Mouse (Mus musculus): ENCODE measurements around the gene Jazf1.

Gene Jazf1

GRCm38 (mm10) chr6:52797252-52797800, 271.1 kb downstream of the Jazf1 start:
- DNase-seq (ENCODE audit: low spot score in 2 of 2) = no peak

- DNase-seq (ENCODE audit: low spot score in 2 of 2) = peak in 1 of 2 experiments; percentile 42
Measured at GRCm38 (mm10) chr6:52796691-52797090, 271.7 kb downstream of the Jazf1 start.

DNA sequence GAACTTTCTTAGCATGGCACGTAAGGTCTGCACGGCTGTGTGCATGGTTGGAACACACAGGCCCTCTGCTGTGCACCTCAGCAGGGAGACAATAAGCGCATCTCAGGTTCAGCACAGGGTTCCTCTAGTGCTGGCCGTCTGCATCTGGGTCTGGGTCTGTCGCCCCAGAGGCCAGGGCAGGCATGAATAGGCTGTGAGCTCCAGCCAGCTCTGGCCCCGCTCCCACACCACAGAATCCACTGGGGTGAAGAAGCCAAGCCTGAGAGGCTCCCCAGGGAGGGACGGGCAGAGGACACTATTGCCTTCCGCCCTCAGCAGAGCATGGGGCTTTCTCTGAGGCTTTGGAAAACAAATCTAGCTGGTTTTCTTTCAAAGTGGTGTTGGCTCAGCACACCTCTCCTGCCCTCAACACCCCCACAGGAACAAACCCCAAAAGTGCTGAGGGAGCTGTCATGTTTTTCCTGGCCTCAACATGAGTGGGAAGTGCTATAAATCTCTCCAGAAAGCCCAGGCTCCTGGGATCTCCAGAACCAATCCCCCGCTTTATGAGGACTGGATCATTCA, 272.3 kb downstream of the Jazf1 start:
- peak; percentile 50 to 56 for DNase-seq (ENCODE audit: low spot score in 2 of 2)

DNA sequence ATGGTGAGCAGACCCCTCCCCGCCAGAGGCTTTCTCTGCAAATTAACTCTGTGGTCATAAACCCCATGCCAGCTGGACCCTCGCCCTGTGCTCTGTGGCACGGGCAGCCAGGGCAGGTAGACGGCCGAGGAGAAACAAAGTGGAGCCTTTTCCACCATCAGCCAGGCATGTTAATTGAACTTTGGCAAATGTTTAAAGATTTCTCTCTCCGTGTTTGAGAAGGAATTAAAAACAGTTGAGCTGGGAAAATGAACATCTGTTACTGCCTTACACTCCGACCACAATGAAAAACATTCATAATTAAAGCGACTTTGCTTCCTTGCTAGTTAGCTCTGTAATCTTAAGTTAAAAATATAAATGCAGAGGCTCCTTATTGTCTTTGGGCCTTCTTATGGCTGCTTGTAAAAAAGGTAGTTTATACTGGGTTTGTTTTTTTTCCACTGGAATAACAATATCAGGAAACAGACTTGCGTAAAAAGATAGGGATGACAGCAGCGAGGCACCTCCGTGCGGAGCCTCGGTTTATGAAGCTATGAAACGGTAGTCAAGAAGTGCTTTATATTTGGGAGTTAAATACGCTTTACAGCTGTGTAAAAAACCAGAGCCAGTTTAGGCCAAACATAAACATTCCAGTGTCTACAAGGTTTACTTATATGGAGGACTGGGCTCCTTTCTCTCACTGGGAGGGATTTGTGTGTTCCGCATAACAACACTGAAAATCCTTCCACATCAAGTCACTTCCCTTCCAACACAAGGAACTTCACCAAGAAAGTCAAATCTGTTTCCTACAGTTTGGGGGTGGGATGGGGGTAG, 273.2 kb downstream of the Jazf1 start:
- peak; percentile 52 to 57 for DNase-seq (ENCODE audit: low spot score in 2 of 2)

DNA sequence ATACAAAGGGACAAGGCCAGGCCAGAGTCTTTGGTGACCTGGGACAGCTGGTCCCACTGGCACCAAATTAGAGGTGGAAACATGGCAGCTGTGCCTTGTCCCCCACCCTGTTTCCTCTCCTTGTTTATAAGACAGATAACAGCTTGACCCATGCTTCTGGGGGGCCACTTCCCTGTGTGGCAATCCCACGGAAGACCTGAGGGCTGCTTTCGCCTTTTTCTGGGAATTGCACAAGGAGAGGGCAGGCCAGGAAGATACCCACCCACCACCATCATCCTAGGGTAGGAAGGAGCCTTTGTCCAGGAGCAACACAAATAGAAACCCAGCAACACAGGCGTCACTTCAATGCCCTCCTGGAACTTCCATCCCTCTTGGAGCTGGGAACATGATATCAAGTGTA, 276.0 kb downstream of the Jazf1 start:
- DNase-seq (ENCODE audit: low spot score in 2 of 2) = no peak

- DNase-seq (ENCODE audit: low spot score in 2 of 2) = no peak
Measured at GRCm38 (mm10) chr6:52790781-52791180, 277.6 kb downstream of the Jazf1 start.

GRCm38 (mm10) chr6:52790316-52790715, 278.1 kb downstream of the Jazf1 start:
- DNase-seq (ENCODE audit: low spot score in 2 of 2) = no peak

DNA sequence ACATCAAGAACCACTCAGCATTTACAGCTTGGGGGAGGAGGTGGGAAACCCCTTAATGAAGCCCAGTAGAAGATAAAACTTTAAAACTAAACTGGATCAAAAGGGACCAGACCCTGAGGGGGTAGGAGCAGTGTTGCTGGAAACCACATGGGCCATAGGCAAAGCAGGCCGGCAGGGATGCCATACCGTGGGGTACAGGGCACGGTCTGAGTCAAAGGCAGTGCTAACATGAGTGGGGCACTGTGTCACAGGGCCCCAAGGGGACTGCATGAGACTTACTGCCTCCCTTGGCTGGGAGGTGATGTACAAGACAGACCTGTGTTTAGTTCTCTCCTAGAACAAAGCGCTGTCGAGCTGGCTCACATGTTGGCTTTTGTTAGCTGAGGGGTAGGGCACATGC, 288.9 kb downstream of the Jazf1 start:
- peak in 1 of 2 experiments; percentile 16 for DNase-seq (ENCODE audit: low spot score in 2 of 2)

- DNase-seq (ENCODE audit: low spot score in 2 of 2) = no peak
Measured at GRCm38 (mm10) chr6:52778523-52778922, 289.9 kb downstream of the Jazf1 start.

GRCm38 (mm10) chr6:52777034-52777433, 291.4 kb downstream of the Jazf1 start:
- DNase-seq (ENCODE audit: low spot score in 2 of 2) = no peak

- DNase-seq (ENCODE audit: low spot score in 2 of 2) = no peak
Measured at GRCm38 (mm10) chr6:52775956-52776355, 292.5 kb downstream of the Jazf1 start.

DNA sequence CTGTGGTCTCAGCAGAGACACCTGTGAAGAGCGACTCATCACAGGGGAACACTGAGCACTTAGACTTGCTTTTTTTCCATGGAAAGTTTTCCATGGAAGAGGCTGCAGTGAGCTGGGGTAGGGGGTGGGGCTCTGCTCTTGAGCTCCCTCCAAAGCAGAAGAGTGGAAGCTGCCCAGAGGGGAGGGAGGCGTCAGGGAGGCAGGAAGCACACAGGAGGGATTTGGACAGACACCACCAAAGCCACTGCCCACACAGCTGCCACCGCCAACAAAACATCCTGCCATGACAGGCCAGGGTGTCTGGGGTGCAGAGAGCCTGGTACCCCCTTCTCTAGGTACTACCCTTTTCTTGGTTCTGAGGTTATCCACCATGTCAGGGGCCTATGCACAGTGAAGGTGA, 293.1 kb downstream of the Jazf1 start:
- DNase-seq (ENCODE audit: low spot score in 2 of 2) = no peak

- DNase-seq (ENCODE audit: low spot score in 2 of 2) = no peak
Measured at GRCm38 (mm10) chr6:52773132-52773531, 295.3 kb downstream of the Jazf1 start.

DNA sequence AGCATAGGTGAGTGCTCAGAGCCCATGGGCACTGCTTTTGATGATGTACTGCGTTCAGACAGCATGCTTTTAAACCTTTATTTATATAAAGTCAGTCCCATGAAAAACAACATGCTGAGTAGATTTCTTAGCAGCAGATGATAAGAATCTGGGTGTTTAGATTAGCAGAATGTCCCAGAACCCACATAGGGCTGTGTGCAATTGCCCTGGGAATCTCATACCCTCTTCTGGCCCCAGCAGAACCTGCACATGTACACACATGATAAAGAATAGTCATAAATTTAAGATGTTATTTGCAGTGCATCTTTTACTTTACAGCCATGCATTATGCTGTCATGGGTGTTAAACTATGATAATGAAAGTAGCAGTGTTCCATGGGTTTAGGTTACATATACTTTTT, 297.6 kb downstream of the Jazf1 start:
- DNase-seq (ENCODE audit: low spot score in 2 of 2) = no peak

DNA sequence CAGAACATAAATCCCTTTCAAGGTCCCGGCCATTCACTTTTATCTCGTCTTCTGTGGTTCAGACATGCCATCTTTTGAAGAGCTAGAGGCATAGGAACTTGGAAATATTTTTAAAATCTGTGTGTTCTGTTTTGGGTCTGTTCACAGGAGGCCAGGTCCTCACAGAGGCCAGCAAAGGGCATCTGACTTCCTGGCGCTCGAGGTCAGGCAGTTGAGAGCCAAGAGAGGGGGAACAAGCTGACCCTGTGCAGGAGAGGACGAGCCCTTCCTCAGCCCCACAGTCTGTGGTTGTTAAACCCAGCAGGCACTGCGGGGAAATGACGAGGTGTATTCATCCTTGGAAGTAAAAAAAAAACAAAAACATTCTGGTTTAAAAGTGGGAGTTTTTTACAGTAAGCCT, 303.2 kb downstream of the Jazf1 start:
- DNase-seq (ENCODE audit: low spot score in 2 of 2) = no peak

- no peak for DNase-seq (ENCODE audit: low spot score in 2 of 2)
Measured at GRCm38 (mm10) chr6:52752832-52753231, 315.6 kb downstream of the Jazf1 start.

- DNase-seq (ENCODE audit: low spot score in 2 of 2) = no peak
Measured at GRCm38 (mm10) chr6:52734630-52735029, 333.8 kb downstream of the Jazf1 start.

GRCm38 (mm10) chr6:52730338-52730737, 338.1 kb downstream of the Jazf1 start:
- no peak for DNase-seq (ENCODE audit: low spot score in 2 of 2)

- DNase-seq (ENCODE audit: low spot score in 2 of 2) = peak; percentile 62 to 77
Measured at GRCm38 (mm10) chr6:52724805-52725439, 343.5 kb downstream of the Jazf1 start.

Measured in right cerebral cortex, postnatal 10 days (tissue).